Mouse (Mus musculus) embryonic fibroblast, embryonic 13.5 days (primary cell): Measurements from ENCODE around the gene Ptprn2.

Experiments used
- CTCF ChIP-seq: IDR thresholded peaks from 2 replicates; pipeline ENCODE4 v1.5.1; 2011; ENCODE audit warnings: mild to moderate bottlenecking, control low read depth, low read length, moderate library complexity, borderline replicate concordance; ENCODE audit not compliant: insufficient read depth
- POLR2A ChIP-seq: IDR thresholded peaks from 2 replicates; pipeline ENCODE4 v1.6.1; 2011; ENCODE audit warnings: low read depth, mild to moderate bottlenecking, control low read depth, low read length, moderate library complexity

GRCm38 (mm10) chr12:117299084-117299483 is 813.6 kb downstream of the Ptprn2 start:
- TF ChIP-seq CTCF, result no peak
- no peak for TF ChIP-seq POLR2A
